Mouse (Mus musculus) heart, adult 2 months (tissue): ENCODE results near the gene 9930022D16Rik.

Source experiments
- CTCF ChIP-seq: fragments of 200-600 bp; IDR thresholded peaks from 2 replicates; pipeline ENCODE4 v1.8.1; 2022; ENCODE audit warnings: antibody characterized with exemption, mild to moderate bottlenecking, moderate library complexity
- EP300 ChIP-seq: fragments of 200-500 bp; IDR thresholded peaks from 2 replicates; pipeline ENCODE4 v1.6.1; 2011; ENCODE audit warnings: low read depth, low read length, control low read depth; ENCODE audit not compliant: insufficient read depth
- POLR2A ChIP-seq: fragments of 200-500 bp; IDR thresholded peaks from 2 replicates; pipeline ENCODE4 v1.6.1; 2011; ENCODE audit warnings: mild to moderate bottlenecking, low read depth, low read length, control low read depth; ENCODE audit not compliant: insufficient read depth

DNA sequence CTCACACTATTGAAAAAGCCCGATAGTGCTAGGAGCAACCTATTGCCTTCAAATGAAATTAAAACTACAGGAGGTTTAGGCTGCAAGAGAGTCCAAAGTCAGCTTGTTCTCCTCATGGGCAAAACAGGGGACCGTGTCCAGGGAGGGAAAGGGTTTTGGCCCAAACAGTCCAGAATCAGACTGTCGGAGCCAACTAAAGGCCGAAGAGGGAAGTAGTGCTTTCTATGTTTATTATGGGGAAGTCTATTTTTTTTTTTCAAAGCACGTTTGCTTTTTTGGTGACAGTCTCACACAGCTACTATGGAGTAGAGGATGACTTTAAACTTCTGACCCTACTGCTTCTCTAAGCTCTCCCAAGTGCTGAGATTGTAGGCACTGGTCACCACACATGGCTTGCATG lies 54.4 kb downstream of the 9930022D16Rik start:
- TF ChIP-seq POLR2A (no peak), CTCF (no peak), EP300 (no peak)
